Mouse (Mus musculus) T-helper 2 cell (primary cell): ENCODE measurements around the gene Sfmbt2.

Experiments
- in situ Hi-C: fragments of 300-600 bp; cut with MboI, MseI; formaldehyde crosslinking; loops from one replicate; pipeline ENCODE4 v1.15.1; 2025; ENCODE audit warnings: high pct_unique_total_duplicates

Gene Sfmbt2

GRCm38 (mm10) chr2:10371899-10372298, 1.6 kb downstream of the Sfmbt2 start:
- in situ Hi-C loops: loop anchor here (10.0 kb wide), 1 partner anchor 1253 kb away; the partner anchor contains the start of gene Gm17490

GRCm38 (mm10) chr2:10372321-10372723, 2.0 kb downstream of the Sfmbt2 start:
- in situ Hi-C loops: loop anchor here (10.0 kb wide), 1 partner anchor 1252 kb away; the partner anchor contains the start of gene Gm17490

- in situ Hi-C loops: loop anchor here (10.0 kb wide), 1 partner anchor 1252 kb away; the partner anchor contains the start of gene Gm17490
Measured at GRCm38 (mm10) chr2:10372776-10373507, 2.6 kb downstream of the Sfmbt2 start.

- in situ Hi-C loops: loop anchor here (10.0 kb wide), 1 partner anchor 1251 kb away; the partner anchor contains the start of gene Gm17490
Measured at GRCm38 (mm10) chr2:10373508-10374206, 3.3 kb downstream of the Sfmbt2 start.

- in situ Hi-C loops: loop anchor here (5.0 to 10.0 kb wide), 2 partner anchors 768 to 1250 kb away; partner anchors contain the start of gene Gm17490
Measured at GRCm38 (mm10) chr2:10374207-10375023, 4.1 kb downstream of the Sfmbt2 start.

GRCm38 (mm10) chr2:10375024-10375372, 4.7 kb downstream of the Sfmbt2 start:
- in situ Hi-C loops: loop anchor here (5.0 to 10.0 kb wide), 2 partner anchors 767 to 1250 kb away; partner anchors contain the start of gene Gm17490

- in situ Hi-C loops: no loop called here
Measured at GRCm38 (mm10) chr2:10389988-10390387, 19.7 kb downstream of the Sfmbt2 start.

GRCm38 (mm10) chr2:10390791-10391190, 20.5 kb downstream of the Sfmbt2 start:
- in situ Hi-C loops: no loop called here

GRCm38 (mm10) chr2:10395143-10395542, 24.8 kb downstream of the Sfmbt2 start:
- in situ Hi-C loops: no loop called here

GRCm38 (mm10) chr2:10397790-10398189, 27.5 kb downstream of the Sfmbt2 start:
- in situ Hi-C loops: no loop called here

- in situ Hi-C loops: no loop called here
Measured at GRCm38 (mm10) chr2:10406151-10406550, 35.8 kb downstream of the Sfmbt2 start.

- in situ Hi-C loops: no loop called here
Measured at GRCm38 (mm10) chr2:10409422-10409821, 39.1 kb downstream of the Sfmbt2 start.

- in situ Hi-C loops: no loop called here
Measured at GRCm38 (mm10) chr2:10410069-10410468, 39.8 kb downstream of the Sfmbt2 start.

- in situ Hi-C loops: no loop called here
Measured at GRCm38 (mm10) chr2:10420944-10421420, 50.7 kb downstream of the Sfmbt2 start.

- in situ Hi-C loops: loop anchor here (25.0 kb wide), 1 partner anchor 1300 kb away; no protein-coding TSS in a partner anchor
Measured at GRCm38 (mm10) chr2:10437290-10437689, 67.0 kb downstream of the Sfmbt2 start.

GRCm38 (mm10) chr2:10441811-10442210, 71.5 kb downstream of the Sfmbt2 start:
- in situ Hi-C loops: loop anchor here (25.0 kb wide), 1 partner anchor 1295 kb away; no protein-coding TSS in a partner anchor

GRCm38 (mm10) chr2:10453577-10453976, 83.3 kb downstream of the Sfmbt2 start:
- in situ Hi-C loops: no loop called here

GRCm38 (mm10) chr2:10458309-10458708, 88.0 kb downstream of the Sfmbt2 start:
- in situ Hi-C loops: no loop called here

GRCm38 (mm10) chr2:10516516-10516915, 146.2 kb downstream of the Sfmbt2 start:
- in situ Hi-C loops: no loop called here

- in situ Hi-C loops: no loop called here
Measured at GRCm38 (mm10) chr2:10521719-10522415, 151.6 kb downstream of the Sfmbt2 start.

GRCm38 (mm10) chr2:10525622-10526021, 155.3 kb downstream of the Sfmbt2 start:
- in situ Hi-C loops: no loop called here
